Mouse (Mus musculus) layer of hippocampus, postnatal 25 days (tissue): ENCODE data around the gene Mptx2. TPM values are rescaled to one million over a fixed set of nuclear protein-coding genes. Genes with fewer than 3 reads are reported as not detected.
A peak's percentile ranks its signal among the peaks of the same experiment; 100 is the strongest.
"Not testable (repeated sequence)": the region's sequence is repeated elsewhere in the genome, so short reads cannot be mapped to it uniquely, and the experiment has no call there.

Experiments used
- DNase-seq, 2 experiments: peaks; one replicate each; pipeline ENCODE4 v3.0.0; 2022; ENCODE audit warnings: mixed read lengths in 2 of 2, low spot score in 1 of 2; ENCODE audit errors: extremely low spot score in 1 of 2
- total RNA-seq, 2 experiments: library from RNA; stranded (reverse); gene quantifications; 2 replicates each; pipeline ENCODE4 v1.2.3; 2021

The Mptx2 gene
- total RNA-seq: not detected

- no peak for DNase-seq
Observed at GRCm38 (mm10) chr1:173277677-173278076, at the start of gene Mptx2. Gene Mptx2, minus strand, starts transcription at chr1:173277777.

- DNase-seq: no peak
Observed at GRCm38 (mm10) chr1:173326552-173326951, 49.0 kb upstream of the Mptx2 start.

GRCm38 (mm10) chr1:173325395-173325794 lies 47.8 kb upstream of the Mptx2 start:
- no peak for DNase-seq

GRCm38 (mm10) chr1:173324961-173325360 lies 47.4 kb upstream of the Mptx2 start:
- DNase-seq: no peak

GRCm38 (mm10) chr1:173323839-173324585 lies 46.4 kb upstream of the Mptx2 start:
- peak in 1 of 2 experiments; percentile 61 for DNase-seq

GRCm38 (mm10) chr1:173322249-173322627 lies 44.7 kb upstream of the Mptx2 start:
- DNase-seq: no peak

GRCm38 (mm10) chr1:173321593-173322248 lies 44.1 kb upstream of the Mptx2 start:
- no peak for DNase-seq

GRCm38 (mm10) chr1:173317925-173318477 lies 40.4 kb upstream of the Mptx2 start:
- DNase-seq: no peak

GRCm38 (mm10) chr1:173315725-173316124 lies 38.1 kb upstream of the Mptx2 start:
- DNase-seq: no peak

GRCm38 (mm10) chr1:173313535-173314050 lies 36.0 kb upstream of the Mptx2 start:
- not testable (repeated sequence) for DNase-seq

- DNase-seq: not testable (repeated sequence)
Observed at GRCm38 (mm10) chr1:173302795-173303194, 25.2 kb upstream of the Mptx2 start.

- no peak for DNase-seq
Observed at GRCm38 (mm10) chr1:173265701-173266100, 11.9 kb downstream of the Mptx2 start, which contains the start of gene Olfr418. Gene Olfr418, plus strand, starts transcription at chr1:173266001.

GRCm38 (mm10) chr1:173249888-173250287 lies 27.7 kb downstream of the Mptx2 start:
- DNase-seq: no peak

GRCm38 (mm10) chr1:173237004-173237403 lies 40.6 kb downstream of the Mptx2 start:
- not testable (repeated sequence) for DNase-seq

- DNase-seq: no peak
Observed at GRCm38 (mm10) chr1:173227081-173227480, 50.5 kb downstream of the Mptx2 start, which contains the start of gene Fcer1a. Gene Fcer1a, minus strand, starts transcription at chr1:173227214.

Other genes starting within 250 kb of the Mptx2 start
- not detected for gene Olfr1408, start 140.4 kb downstream of the Mptx2 start, total RNA-seq
- not detected for gene Olfr1406, start 87.1 kb downstream of the Mptx2 start, total RNA-seq
- gene Olfr218, start 80.0 kb downstream of the Mptx2 start, total RNA-seq: not detected
- not detected for gene Olfr1404, start 65.4 kb downstream of the Mptx2 start, total RNA-seq
- not detected for gene Fcer1a, start 50.6 kb downstream of the Mptx2 start, total RNA-seq
- gene Olfr418, start 11.8 kb downstream of the Mptx2 start, total RNA-seq: not detected
- gene Ackr1, start 56.0 kb upstream of the Mptx2 start, total RNA-seq: 10 to 100 TPM; 64.9 to 73.8 TPM
- 1 to 10 TPM; 3.2 to 4.6 TPM for gene Aim2, start 73.1 kb upstream of the Mptx2 start, total RNA-seq
- 100 to 1,000 TPM; 362 to 370 TPM for gene Cadm3, start 89.9 kb upstream of the Mptx2 start, total RNA-seq
- gene Ifi206, start 213.3 kb upstream of the Mptx2 start, total RNA-seq: not detected